Mouse (Mus musculus): ENCODE data around the gene Gm2244. TPM values are rescaled to one million over a fixed set of nuclear protein-coding genes. Genes with fewer than 3 reads are reported as not detected.
"Not testable (repeated sequence)": the region's sequence is repeated elsewhere in the genome, so short reads cannot be mapped to it uniquely, and the experiment has no call there.

The Gm2244 gene
- not detected for total RNA-seq (2021)
- long read RNA-seq, experiment 1 = 0 reads
- long read RNA-seq, experiment 2 = 0 reads

GRCm38 (mm10) chr14:19549863-19550262 lies at the start of gene Gm2244:
Gm2244 (minus strand) TSS chr14:19549963.
- DNase-seq = not testable (repeated sequence)

- peak; percentile 32 to 73 for DNase-seq
Observed at GRCm38 (mm10) chr14:19584804-19585667, 35.3 kb upstream of the Gm2244 start, which contains the start of gene Gm2237. Gm2237 (minus strand) TSS chr14:19585135.

Other genes with a start within 250 kb of the Gm2244 start
- gene Gm21738, start 131.0 kb downstream of the Gm2244 start, total RNA-seq (2021) = under 1 TPM in 1 of 2 experiments, not detected in 1; 0.51 TPM
- under 1 TPM; 0.51 to 0.62 TPM for gene Gm2237, start 35.2 kb upstream of the Gm2244 start, total RNA-seq (2021)
- gene Gm5458, start 52.6 kb upstream of the Gm2244 start, total RNA-seq (2021) = not detected
- 10 to 100 TPM; 17.1 to 18.9 TPM for gene Nid2, start 201.3 kb upstream of the Gm2244 start, total RNA-seq (2021)

Data from heart, adult 18-20 months (tissue).